Mouse (Mus musculus): Measurements from ENCODE around the gene Gm39115.
"Not testable (repeated sequence)": the region's sequence is repeated elsewhere in the genome, so short reads cannot be mapped to it uniquely, and the experiment has no call there.

Gm39115 gene

DNA sequence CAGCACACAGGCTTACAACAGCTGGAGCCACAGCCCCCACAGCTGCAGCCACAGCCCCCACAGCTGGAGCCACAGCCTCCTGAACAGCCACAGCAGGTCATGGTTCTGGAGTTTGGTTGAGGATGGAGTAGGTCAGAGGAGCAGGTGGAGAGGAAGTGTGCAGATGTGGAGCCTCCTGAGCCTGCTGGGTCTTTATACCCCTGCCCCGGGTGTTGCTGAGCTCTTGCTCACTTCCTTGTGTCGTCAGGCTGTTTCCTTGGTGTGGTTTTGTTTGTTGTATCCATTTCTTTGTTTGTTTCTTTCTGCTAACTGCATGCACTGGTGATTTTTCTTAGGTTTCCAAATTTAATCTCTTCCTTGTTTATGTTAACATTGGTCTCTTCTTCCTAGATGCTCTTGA, at the start of gene Gm39115:
Gene Gm39115, minus strand, starts transcription at position 101 of the 400 bp plus-strand sequence.
- not testable (repeated sequence) for DNase-seq

DNA sequence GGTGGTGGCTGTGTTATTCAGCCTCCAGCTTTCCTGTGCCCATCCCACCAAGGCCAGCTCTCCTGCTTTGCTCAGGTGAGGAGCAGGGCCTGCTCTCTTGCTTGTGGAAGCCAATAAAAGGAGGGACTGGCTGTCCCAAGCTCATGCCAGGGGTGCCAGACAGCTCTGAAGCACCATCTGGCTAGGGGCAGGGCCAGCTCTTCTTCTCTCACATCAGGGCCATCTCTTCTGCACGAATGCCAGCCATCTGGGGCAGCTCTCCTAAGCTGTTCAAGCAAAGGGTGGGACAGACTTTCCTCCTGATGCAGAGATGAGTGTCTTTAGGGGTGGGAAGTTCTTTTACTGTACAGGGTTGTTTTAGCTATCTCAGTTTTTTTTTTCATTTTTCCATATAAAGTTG, 45.2 kb upstream of the Gm39115 start:
- DNase-seq, result no peak

DNA sequence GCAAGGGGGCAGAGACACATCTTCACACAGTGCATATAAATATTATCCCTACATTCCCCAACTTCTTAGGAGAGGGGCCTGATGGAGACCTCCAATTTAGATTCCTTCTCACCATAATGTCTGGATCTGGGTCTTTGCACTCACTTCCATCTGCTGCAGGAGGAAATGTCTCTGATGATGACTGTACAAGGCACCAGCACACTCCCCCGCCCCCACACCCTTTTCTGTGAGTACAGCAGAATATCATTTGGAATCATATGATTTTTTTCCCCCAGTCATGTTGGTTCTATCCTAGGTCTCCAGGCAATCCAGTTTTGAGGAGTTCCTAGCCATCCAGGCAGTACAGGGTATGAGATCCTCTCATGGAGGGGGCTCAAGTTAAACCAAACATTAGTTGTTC, 42.9 kb upstream of the Gm39115 start:
- no peak for DNase-seq

DNA sequence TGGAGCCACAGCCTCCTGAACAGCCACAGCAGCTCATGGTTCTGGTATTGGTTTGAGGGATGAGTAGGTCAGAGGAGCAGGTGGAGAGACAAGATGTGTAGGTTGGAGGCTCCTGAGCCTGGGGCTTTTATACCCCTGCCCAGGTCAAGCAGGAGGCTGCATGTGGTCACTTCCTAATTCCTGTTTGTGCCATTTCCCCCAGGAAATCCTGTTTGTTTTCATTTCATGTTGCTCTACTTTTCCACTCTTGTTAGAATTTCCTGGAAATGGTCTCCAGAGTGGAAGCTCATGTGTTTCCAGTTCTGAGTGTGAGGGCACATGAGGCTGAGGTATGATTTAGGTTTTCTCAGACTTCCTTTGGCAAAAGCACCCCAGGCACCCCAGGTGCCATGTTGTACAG, 40.1 kb upstream of the Gm39115 start, which contains the start of gene Krtap5-2:
Gene Krtap5-2, minus strand, starts transcription at position 101 of the 400 bp plus-strand sequence.
- not testable (repeated sequence) for DNase-seq

DNA sequence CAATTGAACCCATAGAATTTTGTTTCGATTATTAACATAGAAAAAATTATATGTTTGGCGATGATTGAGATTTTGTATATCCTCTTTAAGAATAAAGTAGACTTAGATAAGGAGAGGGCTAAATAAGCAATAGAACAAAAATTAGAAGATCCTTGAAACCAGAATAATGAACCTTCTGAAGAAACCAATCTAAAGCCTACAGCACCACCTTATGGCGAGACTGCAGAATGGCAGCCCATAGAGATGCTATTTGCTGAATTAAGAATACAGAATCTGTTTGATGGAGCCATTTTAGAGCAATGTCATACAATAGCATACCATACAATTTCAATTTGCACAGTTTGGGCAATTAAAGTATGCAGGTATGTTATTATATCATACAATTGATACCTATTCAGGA, 34.0 kb upstream of the Gm39115 start:
- DNase-seq, result peak; percentile 13

DNA sequence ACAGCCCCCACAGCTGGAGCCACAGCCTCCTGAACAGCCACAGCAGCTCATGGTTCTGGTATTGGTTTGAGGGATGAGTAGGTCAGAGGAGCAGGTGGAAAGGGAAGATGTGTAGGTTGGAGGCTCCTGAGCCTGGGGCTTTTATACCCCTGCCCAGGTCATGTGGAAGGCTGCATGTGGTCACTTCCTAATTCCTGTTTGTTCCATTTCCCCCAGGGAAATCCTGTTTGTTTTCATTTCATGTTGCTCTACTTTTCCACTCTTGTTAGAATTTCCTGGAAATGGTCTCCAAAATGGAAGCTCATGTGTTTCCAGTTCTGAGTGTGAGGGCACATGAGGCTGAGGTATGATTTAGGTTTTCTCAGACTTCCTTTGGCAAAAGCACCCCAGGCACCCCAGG, 29.8 kb upstream of the Gm39115 start, which contains the start of gene Gm4553:
Gene Gm4553, minus strand, starts transcription at position 101 of the 400 bp plus-strand sequence.
- DNase-seq, result not testable (repeated sequence)

DNA sequence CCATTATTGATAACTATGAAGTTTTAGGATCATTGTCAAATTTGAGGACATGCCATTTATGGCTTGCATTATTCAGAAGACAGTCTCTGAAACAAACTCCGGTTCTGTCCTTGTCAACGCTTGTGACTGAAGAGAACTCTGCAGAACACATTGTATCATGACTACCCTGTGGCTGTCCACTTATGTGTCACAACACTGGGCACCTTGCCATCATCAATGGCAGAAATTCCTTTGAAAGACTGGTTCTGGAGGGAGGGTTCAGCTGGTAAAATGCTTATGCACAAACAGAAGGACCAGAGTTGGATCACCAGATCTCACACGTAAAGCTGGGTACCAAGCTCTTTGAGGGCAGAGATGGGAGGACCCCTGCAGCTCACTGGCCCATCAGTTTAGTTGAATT, 23.5 kb upstream of the Gm39115 start:
- DNase-seq, result no peak

DNA sequence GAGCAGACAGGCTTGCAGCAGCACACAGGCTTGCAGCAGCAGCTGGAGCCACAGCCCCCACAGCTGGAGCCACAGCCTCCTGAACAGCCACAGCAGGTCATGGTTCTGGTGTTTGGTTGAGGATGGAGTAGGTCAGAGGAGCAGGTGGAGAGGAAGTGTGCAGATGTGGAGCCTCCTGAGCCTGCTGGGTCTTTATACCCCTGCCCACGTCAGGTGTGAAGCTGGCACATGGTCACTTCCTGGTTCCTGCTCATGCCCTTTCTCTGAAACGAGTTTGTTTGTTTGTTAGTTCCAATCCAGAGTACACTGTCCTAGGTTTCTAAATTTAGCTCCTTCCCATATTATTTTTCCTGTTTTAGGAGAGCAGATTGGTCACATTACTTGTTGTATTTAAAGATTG, 21.2 kb upstream of the Gm39115 start, which contains the start of gene Gm29735:
Gene Gm29735, minus strand, starts transcription at position 101 of the 400 bp plus-strand sequence.
- not testable (repeated sequence) for DNase-seq

DNA sequence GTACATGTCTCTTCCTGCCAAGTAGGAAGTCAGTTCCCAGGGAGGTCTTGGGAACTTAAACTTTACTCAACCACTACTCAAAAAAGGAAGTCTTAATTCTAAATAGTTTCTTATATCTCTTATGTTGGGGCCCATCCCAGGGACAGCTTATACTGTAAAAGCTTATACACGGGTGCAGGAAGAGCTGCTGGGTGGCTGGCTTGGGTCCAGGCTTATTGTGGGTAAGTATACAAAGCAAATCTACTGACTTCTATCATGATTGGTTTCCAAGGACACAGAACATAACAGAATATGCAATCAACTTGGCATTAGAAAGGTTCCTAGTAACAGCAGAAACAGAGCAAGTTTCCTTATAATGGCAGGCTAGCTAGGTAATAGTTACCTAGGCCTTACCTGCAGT, 19.5 kb upstream of the Gm39115 start:
- no peak for DNase-seq

DNA sequence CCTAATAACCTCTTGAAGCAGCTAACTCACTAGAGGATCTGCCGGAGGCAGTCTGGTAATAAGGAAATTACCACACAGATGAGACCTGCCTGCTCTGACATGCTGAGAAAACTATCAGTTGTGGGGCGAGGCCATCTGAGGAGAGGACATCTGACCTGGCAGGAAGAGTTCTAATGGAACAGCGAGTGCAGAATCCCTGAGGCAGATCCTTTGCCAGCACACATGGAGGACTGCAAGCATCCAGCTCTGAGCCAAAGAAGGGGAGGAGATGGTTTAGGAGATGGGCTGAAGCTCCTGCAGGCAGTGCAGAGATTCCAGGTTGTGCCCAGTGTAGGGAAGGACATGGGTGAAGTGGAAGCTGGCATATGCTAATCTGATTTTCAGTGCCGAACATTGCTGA, 16.4 kb upstream of the Gm39115 start:
- DNase-seq, result no peak

DNA sequence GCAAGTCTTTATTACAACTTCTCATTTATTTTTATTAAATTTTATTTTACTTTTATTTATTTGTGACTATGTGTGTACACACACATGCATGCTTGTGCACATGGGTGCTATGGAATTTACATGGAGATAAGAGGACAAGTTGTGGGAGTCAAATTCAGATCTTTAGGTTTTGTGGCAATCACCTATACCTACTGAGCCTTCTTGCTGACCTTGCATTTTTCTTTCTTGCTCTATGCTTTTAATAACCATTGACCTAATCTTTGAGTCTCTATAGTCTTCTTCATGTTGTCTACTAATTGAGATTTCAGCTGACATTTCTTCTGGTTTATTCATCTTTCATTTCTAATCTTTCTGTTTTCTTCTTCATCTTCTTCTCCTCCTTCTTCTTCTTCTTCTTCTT, 12.8 kb upstream of the Gm39115 start:
- DNase-seq, result no peak

DNA sequence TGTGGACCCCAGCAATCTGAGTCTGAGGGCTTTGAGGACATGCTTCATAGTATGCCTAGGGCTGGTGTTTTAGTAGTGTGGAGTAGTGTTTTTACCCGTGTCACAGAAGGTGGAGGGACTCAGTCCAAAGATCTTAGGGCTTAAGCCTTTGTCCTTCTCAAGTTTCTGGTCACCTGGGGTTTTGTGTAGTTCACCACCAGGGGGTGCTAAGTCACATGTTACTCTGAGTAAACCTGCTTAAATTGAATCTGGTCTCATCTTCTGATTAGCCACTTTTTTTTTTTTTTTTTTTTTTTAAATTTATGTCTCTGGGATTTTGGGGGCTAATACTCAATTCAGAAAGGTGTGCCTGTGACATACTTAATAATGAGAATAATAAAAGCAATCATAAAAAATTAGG, 10.2 kb upstream of the Gm39115 start:
- DNase-seq, result peak; percentile 80

DNA sequence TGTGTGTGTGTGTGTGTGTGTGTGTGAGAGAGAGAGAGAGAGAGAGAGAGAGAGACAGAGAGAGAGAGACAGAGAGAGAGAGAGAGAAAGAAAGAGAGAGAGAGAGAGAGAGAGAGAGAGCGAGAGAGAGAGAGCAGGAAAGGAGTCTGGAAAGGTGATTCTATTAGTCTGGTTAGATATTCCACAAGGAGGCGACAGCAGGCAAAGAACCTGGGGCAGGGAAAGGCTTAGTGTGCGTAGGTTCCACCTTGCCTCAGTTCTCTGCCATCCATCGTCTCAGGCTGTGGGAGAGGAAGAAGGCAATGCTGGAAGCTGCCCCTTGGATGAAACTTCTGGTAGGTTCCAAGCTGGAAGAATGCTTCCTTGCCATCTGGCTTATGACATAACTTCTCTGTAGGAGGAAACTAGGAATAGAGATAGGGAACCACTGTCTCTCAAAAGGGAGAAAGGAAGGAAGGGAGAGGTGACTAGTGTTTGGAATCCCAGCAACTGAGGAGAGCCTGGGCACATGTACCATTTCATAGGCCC, 9.6 kb upstream of the Gm39115 start:
- DNase-seq, result no peak

DNA sequence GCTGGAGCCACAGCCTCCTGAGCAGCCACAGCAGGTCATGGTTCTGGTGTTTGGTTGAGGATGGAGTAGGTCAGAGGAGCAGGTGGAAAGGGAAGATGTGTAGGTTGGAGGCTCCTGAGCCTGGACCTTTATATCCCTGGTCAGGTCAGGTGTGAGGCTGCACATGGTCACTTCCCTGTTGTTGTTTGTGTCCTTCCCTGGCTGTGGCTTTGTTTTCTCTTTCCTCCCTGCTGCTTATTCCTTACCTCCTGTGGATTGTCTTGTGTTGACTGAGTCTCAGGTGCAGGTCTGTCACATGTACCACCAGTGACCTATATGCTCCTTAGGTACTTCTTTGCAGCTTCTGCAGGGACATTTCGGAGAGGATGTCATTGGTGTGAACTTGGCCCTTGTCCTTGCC, 8.7 kb upstream of the Gm39115 start, which contains the start of gene Gm45337:
Gene Gm45337, minus strand, starts transcription at position 101 of the 400 bp plus-strand sequence.
- DNase-seq, result no peak

DNA sequence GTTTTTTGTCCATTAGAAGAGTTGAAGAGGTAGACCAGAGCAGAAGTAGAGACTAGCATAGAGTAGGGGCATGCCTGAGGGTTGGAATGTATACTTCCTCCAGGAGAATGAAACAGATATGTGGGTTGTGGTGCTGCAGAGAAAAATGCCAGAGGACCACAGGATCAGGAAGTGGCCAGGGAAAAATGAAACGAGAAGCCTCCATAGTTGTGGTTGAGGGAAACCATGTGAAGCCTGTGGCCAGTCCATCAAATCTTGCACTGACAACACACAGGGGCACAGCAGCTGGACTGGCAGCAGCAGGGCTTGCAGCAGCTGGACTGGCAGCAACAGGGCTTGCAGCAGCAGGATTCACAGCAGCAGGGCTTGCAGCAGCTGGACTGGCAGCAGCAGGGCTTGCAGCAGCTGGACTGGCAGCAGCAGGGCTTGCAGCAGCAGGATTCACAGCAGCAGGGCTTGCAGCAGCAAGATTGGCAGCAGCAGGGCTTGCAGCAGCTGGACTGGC, 7.7 kb upstream of the Gm39115 start:
- DNase-seq, result not testable (repeated sequence)

DNA sequence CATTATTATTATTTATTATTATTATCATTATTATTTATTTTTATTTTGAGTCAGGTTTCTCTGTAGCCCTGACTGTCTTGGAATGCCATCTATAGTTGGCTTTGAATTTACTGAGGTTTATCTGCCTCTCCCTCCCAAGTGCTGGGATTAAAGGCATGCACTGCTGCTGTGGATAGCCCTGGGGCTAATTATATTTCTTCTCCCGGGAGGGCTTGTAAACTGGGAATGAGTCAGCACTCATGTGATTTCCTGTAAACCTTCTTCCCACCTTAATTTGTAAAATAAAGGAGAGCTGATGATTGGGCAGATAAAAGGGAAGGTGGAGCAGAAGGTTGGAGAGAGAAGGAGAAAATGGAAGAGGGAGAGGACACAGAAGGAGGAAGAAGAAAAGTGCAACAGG, 4.9 kb upstream of the Gm39115 start:
- no peak for DNase-seq

DNA sequence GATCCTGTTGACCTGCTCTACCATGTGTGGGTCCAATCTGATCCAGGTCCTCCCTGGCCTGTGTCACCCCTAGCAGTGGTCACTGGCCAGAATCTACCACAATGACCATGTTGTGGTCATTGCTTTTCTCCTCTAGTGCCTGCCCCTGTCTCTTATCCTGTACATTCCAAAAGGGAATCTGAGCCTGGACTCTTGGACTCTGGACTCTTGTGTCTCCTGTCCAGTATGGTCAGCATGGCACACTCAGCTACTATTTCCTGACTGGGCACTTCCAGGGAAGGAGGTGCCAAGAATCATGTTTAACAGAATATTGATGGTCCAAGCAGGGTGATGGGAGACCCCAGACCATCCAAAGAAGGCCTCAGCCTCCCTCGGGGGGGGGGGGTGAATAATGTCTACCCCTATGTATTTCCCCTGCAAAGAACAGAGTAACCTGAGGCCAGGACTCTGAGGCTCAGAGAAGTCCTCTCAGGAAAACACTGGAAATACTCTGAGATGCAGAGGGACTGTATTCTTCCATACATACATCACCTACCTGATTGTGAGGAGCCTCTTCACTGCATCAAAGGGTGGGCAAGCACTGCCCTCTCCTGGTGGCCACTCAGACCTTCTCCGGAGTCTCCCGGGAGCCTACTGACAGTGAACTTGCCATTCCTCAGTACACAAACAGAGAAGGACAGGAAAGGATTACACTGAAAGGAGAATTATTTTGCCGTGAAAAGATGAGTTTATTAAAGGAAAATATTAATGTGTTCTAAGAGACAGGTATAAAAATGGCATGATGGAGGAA, 1.4 kb downstream of the Gm39115 start:
- DNase-seq, result no peak

DNA sequence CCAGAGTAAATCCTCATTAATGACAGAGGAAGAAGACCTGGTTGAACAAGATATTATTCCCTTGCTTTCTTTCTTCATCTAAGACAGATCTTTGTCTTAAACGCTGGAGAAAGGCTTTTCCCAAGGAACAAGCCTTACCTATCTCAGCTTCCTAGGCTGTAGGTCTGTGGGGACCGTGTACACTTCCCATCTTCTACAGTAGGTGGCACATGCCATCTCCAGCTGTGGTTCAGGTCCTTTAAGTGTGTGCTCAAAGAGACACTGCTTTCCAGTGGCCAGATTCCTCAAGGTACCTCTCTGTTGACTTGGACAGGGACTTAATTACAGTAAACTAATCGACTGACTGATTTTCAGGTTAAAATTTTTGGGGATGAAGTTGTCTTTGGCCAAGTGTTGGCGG, 7.0 kb downstream of the Gm39115 start:
- no peak for DNase-seq

DNA sequence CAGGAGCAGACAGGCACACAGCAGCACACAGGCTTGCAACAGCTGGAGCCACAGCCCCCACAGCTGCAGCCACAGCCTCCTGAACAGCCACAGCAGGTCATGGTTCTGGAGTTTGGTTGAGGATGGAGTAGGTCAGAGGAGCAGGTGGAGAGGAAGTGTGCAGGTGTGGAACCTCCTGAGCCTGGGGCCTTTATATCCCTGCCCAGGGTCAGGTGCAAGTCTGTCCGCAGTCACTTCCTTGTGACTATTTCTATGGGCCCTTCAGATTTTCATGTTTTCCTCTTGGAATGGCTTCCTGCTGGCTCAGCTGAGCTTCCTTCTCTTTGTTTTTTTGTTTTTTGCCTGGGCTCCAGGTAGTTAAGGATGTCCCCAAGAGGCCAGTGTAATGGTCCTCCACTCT, 15.2 kb downstream of the Gm39115 start, which contains the start of gene Gm45618:
Gene Gm45618, minus strand, starts transcription at position 101 of the 400 bp plus-strand sequence.
- not testable (repeated sequence) for DNase-seq

DNA sequence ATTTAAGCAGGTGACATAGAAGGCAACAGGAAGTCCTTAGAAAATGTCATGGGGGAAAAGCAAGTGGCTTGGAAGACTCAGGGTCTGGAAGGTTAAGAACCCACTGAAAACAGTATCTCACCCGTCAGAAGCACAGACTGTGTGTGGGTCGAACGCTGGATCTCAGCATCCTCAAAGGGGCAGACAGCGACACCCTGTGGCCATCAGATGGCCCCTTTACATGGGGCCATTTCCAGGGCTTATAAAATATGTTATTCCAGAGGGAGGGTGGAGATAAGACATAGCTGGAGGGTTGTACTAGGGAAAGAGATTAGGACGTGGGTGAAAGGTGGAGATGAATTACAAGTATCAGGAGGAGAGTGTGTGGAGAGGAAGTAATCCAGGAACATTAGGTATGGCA, 16.2 kb downstream of the Gm39115 start:
- peak; percentile 8 for DNase-seq

DNA sequence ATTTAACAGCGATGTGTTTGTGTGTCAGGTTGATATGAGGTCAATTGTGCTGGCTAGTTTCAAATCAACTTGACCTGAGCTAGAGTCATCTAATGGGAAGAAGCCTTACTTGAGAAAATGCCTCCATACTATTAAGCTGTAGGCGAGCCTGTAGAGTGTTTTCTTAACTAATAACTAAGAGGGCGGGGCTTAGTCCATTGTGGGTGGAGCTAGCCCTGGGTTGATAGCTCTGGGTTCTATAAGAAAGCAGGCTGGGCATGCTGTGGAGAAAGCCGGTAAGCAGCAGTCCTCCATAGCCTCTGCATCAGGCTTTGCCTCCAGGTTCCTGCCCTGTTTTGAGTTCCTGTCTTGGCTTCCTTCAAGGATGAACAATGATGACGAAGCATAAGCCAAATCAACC, 31.1 kb downstream of the Gm39115 start:
- no peak for DNase-seq

DNA sequence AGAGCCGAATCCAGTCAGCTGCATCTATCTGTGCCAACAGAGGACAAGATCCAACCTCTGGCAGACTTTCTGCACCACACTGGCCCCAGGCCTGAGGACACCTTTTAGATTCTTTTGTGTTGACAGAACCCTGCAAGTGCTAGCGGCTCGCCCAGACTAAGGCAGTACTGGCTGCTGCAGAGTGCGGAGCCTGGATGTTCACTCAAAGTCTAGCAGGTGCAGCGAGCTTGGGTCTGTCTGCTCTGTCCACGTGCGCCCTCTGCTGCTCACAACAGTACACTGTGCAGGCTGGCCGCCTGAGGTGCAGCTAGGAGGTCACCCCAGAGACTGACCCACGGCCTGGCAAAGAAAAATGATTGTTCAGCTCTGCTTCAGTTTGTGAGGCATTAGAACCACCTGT, 38.1 kb downstream of the Gm39115 start:
- peak; percentile 91 for DNase-seq

DNA sequence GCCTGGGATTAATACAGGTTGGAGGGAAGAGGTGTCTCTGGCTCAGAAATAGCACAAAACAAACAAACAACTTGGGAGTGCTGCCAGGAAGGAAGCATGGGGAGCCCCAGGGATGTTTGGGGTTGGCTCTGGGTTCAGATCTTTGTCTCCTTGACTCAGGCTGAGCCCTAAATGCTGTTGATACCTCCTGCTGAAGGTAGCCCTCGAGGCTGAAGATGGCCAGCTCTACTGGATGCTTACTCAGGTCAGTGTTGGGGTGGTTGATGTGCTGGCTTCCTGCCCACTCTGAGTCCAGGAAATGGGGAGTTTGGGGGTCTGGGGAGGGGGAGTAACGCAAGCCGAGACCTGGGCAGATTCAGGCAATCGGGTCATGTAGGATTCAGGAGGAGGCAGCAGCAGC, 39.1 kb downstream of the Gm39115 start:
- DNase-seq, result no peak
